Mouse (Mus musculus) MEL (cell line): ENCODE measurements at regions not wholly inside any gene's neighbourhood (a gene's known extent, or its start where the extent isn't known, plus 50 kb on each side); places are given as distances from the start of the nearest gene placed in this dataset.

Experiments used
- DNase-seq: peaks from one replicate; pipeline ENCODE4 v3.0.0; 2011; ENCODE audit warnings: low read depth, low spot score
- H3K27ac ChIP-seq: 2 replicates; pipeline ENCODE4 v1.5.1; 2012; ENCODE audit warnings: low read depth, mild to moderate bottlenecking, control low read depth, low read length, moderate library complexity; ENCODE audit not compliant: control insufficient read depth
- H3K27me3 ChIP-seq, 2 experiments: fragments of 150-350 bp in 1 of 2; sonication (generic) in 1 of 2; 2 replicates each; pipeline ENCODE4 v1.6.1; 2012; ENCODE audit warnings: low read length in 2 of 2, mild to moderate bottlenecking in 2 of 2, improper control_type of control experiment in 1 of 2, moderate library complexity in 1 of 2; ENCODE audit not compliant: insufficient read depth in 2 of 2, control insufficient read depth in 1 of 2
- H3K36me3 ChIP-seq, 2 experiments: 2 replicates each; pipeline ENCODE4 v1.6.1; 2012 to 2014; ENCODE audit warnings: low read length in 2 of 2, improper control_type of control experiment in 1 of 2, inconsistent platforms in 1 of 2, mild to moderate bottlenecking in 1 of 2; ENCODE audit not compliant: insufficient read depth in 2 of 2, control insufficient read depth in 1 of 2
- H3K4me1 ChIP-seq, 2 experiments: fragments of 150-350 bp in 1 of 2; sonication (generic) in 1 of 2; 2 replicates each; pipeline ENCODE4 v1.6.1; 2012; ENCODE audit warnings: low read length in 2 of 2, improper control_type of control experiment in 1 of 2, mild to moderate bottlenecking in 1 of 2; ENCODE audit not compliant: insufficient read depth in 2 of 2, control insufficient read depth in 1 of 2
- H3K4me3 ChIP-seq, 2 experiments: fragments of 150-350 bp in 1 of 2; sonication (generic) in 1 of 2; 2 replicates each; pipeline ENCODE4 v1.5.1; 2012; ENCODE audit warnings: low read depth in 2 of 2, low read length in 2 of 2, mild to moderate bottlenecking in 2 of 2, moderate library complexity in 2 of 2, control low read depth in 1 of 2, improper control_type of control experiment in 1 of 2; ENCODE audit not compliant: control insufficient read depth in 1 of 2, insufficient read depth in 1 of 2
- H3K79me2 ChIP-seq: 2 replicates; pipeline ENCODE4 v1.6.1; 2012; ENCODE audit warnings: mild to moderate bottlenecking, low read length, moderate library complexity; ENCODE audit not compliant: control insufficient read depth, poor library complexity, insufficient read depth
- H3K9ac ChIP-seq: 2 replicates; pipeline ENCODE4 v1.6.1; 2012; ENCODE audit warnings: low read depth, mild to moderate bottlenecking, control low read depth, low read length, moderate library complexity; ENCODE audit not compliant: control insufficient read depth, poor library complexity, severe bottlenecking
- H3K9me3 ChIP-seq: fragments of 150-350 bp; sonication (generic); replicated peaks from 2 replicates; pipeline ENCODE4 v1.6.1; 2012; ENCODE audit warnings: mild to moderate bottlenecking, low read length, improper control_type of control experiment, moderate library complexity; ENCODE audit not compliant: insufficient read depth
- BHLHE40 ChIP-seq: IDR thresholded peaks from 2 replicates; pipeline ENCODE4 v1.6.1; 2012; ENCODE audit warnings: low read depth, mild to moderate bottlenecking, inconsistent platforms, low read length, improper control_type of control experiment, borderline replicate concordance
- E2F4 ChIP-seq: IDR thresholded peaks from 2 replicates; pipeline ENCODE4 v1.6.1; 2011; ENCODE audit warnings: low read depth, low read length, improper control_type of control experiment, borderline replicate concordance
- JUND ChIP-seq: IDR thresholded peaks from 2 replicates; pipeline ENCODE4 v1.6.1; 2011; ENCODE audit warnings: low read depth, mild to moderate bottlenecking, improper control_type of control experiment, low read length
- KAT2A ChIP-seq: conservative IDR thresholded peaks from 2 replicates; pipeline ENCODE4 v1.6.1; 2012; ENCODE audit warnings: low read depth, low read length, improper control_type of control experiment, inconsistent platforms
- MEF2A ChIP-seq: IDR thresholded peaks from 2 replicates; pipeline ENCODE4 v1.6.1; 2014; ENCODE audit warnings: low read depth, mild to moderate bottlenecking, inconsistent platforms, low read length, improper control_type of control experiment; ENCODE audit not compliant: poor library complexity, insufficient replicate concordance, severe bottlenecking; ENCODE audit errors: extremely low read depth
- TAL1 ChIP-seq: IDR thresholded peaks from 2 replicates; pipeline ENCODE4 v1.6.1; 2012; ENCODE audit warnings: mild to moderate bottlenecking, inconsistent platforms, low read length, moderate library complexity, mixed read lengths
- USF2 ChIP-seq, 2 experiments: IDR thresholded peaks; 2 replicates each; pipeline ENCODE4 v1.6.1; 2011 to 2012; ENCODE audit warnings: improper control_type of control experiment in 2 of 2, low read length in 2 of 2, borderline replicate concordance in 1 of 2, inconsistent platforms in 1 of 2, low read depth in 1 of 2, mild to moderate bottlenecking in 1 of 2; ENCODE audit not compliant: insufficient read depth in 1 of 2
- ZNF384 ChIP-seq: IDR thresholded peaks from 2 replicates; pipeline ENCODE4 v1.6.1; 2012; ENCODE audit warnings: low read depth, mild to moderate bottlenecking, inconsistent platforms, low read length, improper control_type of control experiment

DNA sequence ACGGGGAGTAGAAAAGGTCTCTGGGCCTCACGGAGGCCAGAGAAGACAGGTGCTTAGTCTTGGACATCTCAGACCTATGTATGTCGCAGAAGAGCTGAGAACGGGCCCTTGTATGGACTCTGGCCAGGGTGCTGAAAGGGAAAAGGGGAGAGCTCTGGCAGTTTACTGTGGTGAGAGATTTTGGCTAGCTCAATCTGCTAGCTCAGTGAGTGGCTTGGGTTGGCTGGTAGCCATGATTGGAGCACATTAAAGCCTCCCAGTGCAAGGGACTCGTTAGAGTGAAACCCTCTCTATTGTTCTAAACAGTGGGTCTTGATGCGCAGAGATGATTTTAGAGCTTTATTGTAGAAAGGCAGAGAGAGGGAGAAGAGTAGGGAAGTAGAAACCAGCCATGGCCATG lies 512.7 kb downstream of the Rpl10l start:
- Histone ChIP-seq H3K9me3 (no peaks in the 10 kb centered on the region), H3K27me3 (no peaks in the 10 kb centered on the region), H3K79me2 (no peaks in the 10 kb centered on the region), H3K4me1 (no peaks in the 10 kb centered on the region), H3K9ac (no peak overlapping the region), H3K27ac (no peak overlapping the region), H3K4me3 (no peak overlapping the region), H3K36me3 (no peaks in the 10 kb centered on the region)
- DNase-seq, result peak; percentile 46
- TF ChIP-seq USF2 (IDR thresholded peaks at IDR 0.05; ENCODE audit: borderline replicate concordance in 1 of 2, insufficient read depth in 1 of 2, low read depth in 1 of 2, low read length in 2 of 2), result no peak
- no peak for TF ChIP-seq KAT2A
- no peak for TF ChIP-seq ZNF384
- TF ChIP-seq E2F4, result no peak
- TF ChIP-seq TAL1, result no peak
- TF ChIP-seq JUND, result no peak
- no peak for TF ChIP-seq MEF2A
- no peak for TF ChIP-seq BHLHE40
